Mouse (Mus musculus) mouse trophoblast stem cell (cell line): ENCODE results near the gene Gm21783.
"Not testable (repeated sequence)": the region's sequence is repeated elsewhere in the genome, so short reads cannot be mapped to it uniquely, and the experiment has no call there.

Source experiments
- in situ Hi-C, 2 experiments: fragments of 300-500 bp; cut with MseI, MboI; formaldehyde crosslinking; loops; 2 replicates in 1 of 2; 3 replicates in 1 of 2; pipeline ENCODE4 v1.15.1; 2025

The Gm21783 gene

DNA sequence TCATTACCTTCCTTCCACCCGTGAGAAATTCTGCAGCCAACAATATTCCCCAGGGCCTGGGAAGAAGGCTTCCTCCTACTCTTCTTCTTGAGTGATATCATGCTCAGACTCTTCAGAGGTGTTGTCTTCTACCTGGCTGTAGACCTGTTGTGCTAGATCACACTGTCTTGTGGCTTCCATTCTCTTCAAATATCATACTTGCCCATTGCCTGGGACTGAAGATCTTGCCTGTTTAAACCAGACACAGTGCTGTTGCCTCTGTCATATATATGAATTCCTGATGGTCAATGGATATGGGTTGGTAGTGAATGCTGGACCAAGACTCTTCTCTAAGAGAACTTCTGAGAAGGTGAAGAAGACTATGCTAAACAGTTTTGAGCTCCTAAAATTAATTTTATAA is at the start of gene Gm21783:
TSS of gene Gm21783 (minus strand) at position 101 of the 400 bp plus-strand sequence.
- in situ Hi-C loops = not testable (repeated sequence)
